Mouse (Mus musculus) CH12.LX (cell line): ENCODE measurements around the gene Prr19. TPM values are rescaled to one million over a fixed set of nuclear protein-coding genes. Genes with fewer than 3 reads are reported as not detected.

Experiments used
- DNase-seq: peaks from one replicate; pipeline ENCODE4 v3.0.0-alpha.2; 2013; ENCODE audit errors: extremely low read depth
- H3K27ac ChIP-seq: 2 replicates; pipeline ENCODE4 v1.5.1; 2012; ENCODE audit warnings: low read depth, mild to moderate bottlenecking, control low read depth, moderate library complexity; ENCODE audit not compliant: insufficient read depth
- H3K27me3 ChIP-seq: replicated peaks from 2 replicates; pipeline ENCODE3; 2012; ENCODE audit warnings: inconsistent platforms
- H3K36me3 ChIP-seq, 2 experiments: replicated peaks in 1 of 2; 2 replicates each; pipeline versions ENCODE3 to v1.6.1; 2012; ENCODE audit warnings: inconsistent platforms in 1 of 2, low read length in 1 of 2, mild to moderate bottlenecking in 1 of 2, mixed read lengths in 1 of 2, moderate library complexity in 1 of 2; ENCODE audit not compliant: control insufficient read depth in 1 of 2, insufficient read depth in 1 of 2
- H3K4me1 ChIP-seq, 2 experiments: 2 replicates each; pipeline ENCODE4 v1.6.1; 2012; ENCODE audit warnings: inconsistent platforms in 1 of 2, moderate library complexity in 1 of 2; ENCODE audit not compliant: insufficient read depth in 2 of 2, control insufficient read depth in 1 of 2
- H3K4me2 ChIP-seq: 2 replicates; pipeline ENCODE4 v1.6.1; 2012; ENCODE audit warnings: low read depth, mild to moderate bottlenecking, control low read depth; ENCODE audit not compliant: poor library complexity, insufficient read depth, severe bottlenecking
- H3K4me3 ChIP-seq, 3 experiments: fragments of 150-350 bp in 1 of 3; sonication (generic) in 1 of 3; replicated peaks in 1 of 3; 2 replicates each; pipeline versions ENCODE3 to v1.5.1; 2011 to 2012; ENCODE audit warnings: low read depth in 2 of 3, low read length in 2 of 3, mild to moderate bottlenecking in 2 of 3, moderate library complexity in 2 of 3, control low read depth in 1 of 3, improper control_type of control experiment in 1 of 3, inconsistent platforms in 1 of 3, mixed read lengths in 1 of 3; ENCODE audit not compliant: poor library complexity in 1 of 3
- H3K79me2 ChIP-seq: replicated peaks from 2 replicates; pipeline ENCODE4 v1.6.1; 2012; ENCODE audit warnings: mild to moderate bottlenecking, moderate library complexity; ENCODE audit not compliant: control insufficient read depth, poor library complexity, insufficient read depth, severe bottlenecking; ENCODE audit errors: extremely low read depth
- H3K9ac ChIP-seq: 2 replicates; pipeline ENCODE4 v1.6.1; 2012; ENCODE audit warnings: low read depth, mild to moderate bottlenecking, control low read depth, moderate library complexity; ENCODE audit not compliant: insufficient read depth
- H3K9me3 ChIP-seq: replicated peaks from 2 replicates; pipeline ENCODE3; 2012; ENCODE audit warnings: low read length, inconsistent platforms, mixed read lengths
- BHLHE40 ChIP-seq: IDR thresholded peaks from 2 replicates; pipeline ENCODE4 v1.6.1; 2011; ENCODE audit warnings: mild to moderate bottlenecking, low read depth, low read length, improper control_type of control experiment
- CHD2 ChIP-seq: IDR thresholded peaks from 2 replicates; pipeline ENCODE4 v1.6.1; 2011; ENCODE audit warnings: low read length, improper control_type of control experiment
- E2F4 ChIP-seq: IDR thresholded peaks from 2 replicates; pipeline ENCODE4 v1.6.1; 2011; ENCODE audit warnings: low read depth, low read length, improper control_type of control experiment; ENCODE audit not compliant: insufficient replicate concordance
- EP300 ChIP-seq: IDR thresholded peaks from 2 replicates; pipeline ENCODE4 v1.6.1; 2011; ENCODE audit warnings: low read length, improper control_type of control experiment
- GABPA ChIP-seq: IDR thresholded peaks from 2 replicates; pipeline ENCODE4 v1.6.1; 2012; ENCODE audit warnings: low read depth, low read length, improper control_type of control experiment, inconsistent platforms; ENCODE audit not compliant: insufficient replicate concordance
- IRF4 ChIP-seq: IDR thresholded peaks from 2 replicates; pipeline ENCODE4 v1.6.1; 2014; ENCODE audit warnings: low read depth, mild to moderate bottlenecking, inconsistent platforms, low read length, improper control_type of control experiment
- JUN ChIP-seq: IDR thresholded peaks from 2 replicates; pipeline ENCODE4 v1.6.1; 2011; ENCODE audit warnings: low read depth, mild to moderate bottlenecking, low read length, improper control_type of control experiment, moderate library complexity; ENCODE audit not compliant: insufficient read depth
- JUND ChIP-seq: conservative IDR thresholded peaks from 2 replicates; pipeline ENCODE4 v1.6.1; 2011; ENCODE audit warnings: low read depth, low read length, improper control_type of control experiment
- MAX ChIP-seq: IDR thresholded peaks from 2 replicates; pipeline ENCODE4 v1.6.1; 2011; ENCODE audit warnings: low read length, improper control_type of control experiment
- MAZ ChIP-seq: IDR thresholded peaks from 2 replicates; pipeline ENCODE4 v1.6.1; 2012; ENCODE audit warnings: low read depth, mild to moderate bottlenecking, inconsistent platforms, low read length, improper control_type of control experiment, moderate library complexity
- NELFE ChIP-seq: IDR thresholded peaks from 2 replicates; pipeline ENCODE4 v1.6.1; 2011; ENCODE audit warnings: low read depth, low read length, improper control_type of control experiment
- RAD21 ChIP-seq: IDR thresholded peaks from 2 replicates; pipeline ENCODE4 v1.6.1; 2011; ENCODE audit warnings: low read depth, mild to moderate bottlenecking, low read length, improper control_type of control experiment, moderate library complexity
- RCOR1 ChIP-seq: conservative IDR thresholded peaks from 2 replicates; pipeline ENCODE4 v1.6.1; 2012; ENCODE audit warnings: low read depth, mild to moderate bottlenecking, inconsistent platforms, low read length, improper control_type of control experiment
- TBP ChIP-seq: conservative IDR thresholded peaks from 2 replicates; pipeline ENCODE4 v1.6.1; 2011; ENCODE audit warnings: low read depth, low read length, improper control_type of control experiment
- TCF12 ChIP-seq: IDR thresholded peaks from 2 replicates; pipeline ENCODE4 v1.6.1; 2014; ENCODE audit warnings: low read depth, mild to moderate bottlenecking, inconsistent platforms, low read length, improper control_type of control experiment
- UBTF ChIP-seq: IDR thresholded peaks from 2 replicates; pipeline ENCODE4 v1.6.1; 2012; ENCODE audit warnings: low read depth, mild to moderate bottlenecking, inconsistent platforms, low read length, improper control_type of control experiment, moderate library complexity
- USF1 ChIP-seq: IDR thresholded peaks from 2 replicates; pipeline ENCODE4 v1.6.1; 2014; ENCODE audit warnings: low read depth, mild to moderate bottlenecking, inconsistent platforms, low read length, improper control_type of control experiment
- ZC3H11A ChIP-seq: IDR thresholded peaks from 2 replicates; pipeline ENCODE4 v1.6.1; 2012; ENCODE audit warnings: low read depth, mild to moderate bottlenecking, inconsistent platforms, low read length, improper control_type of control experiment
- ZKSCAN1 ChIP-seq: IDR thresholded peaks from 2 replicates; pipeline ENCODE4 v1.6.1; 2012; ENCODE audit warnings: low read depth, inconsistent platforms, low read length, improper control_type of control experiment, borderline replicate concordance
- ZNF384 ChIP-seq: IDR thresholded peaks from 2 replicates; pipeline ENCODE4 v1.6.1; 2012; ENCODE audit warnings: low read depth, low read length, improper control_type of control experiment, inconsistent platforms
- dilution Hi-C: fragments of 300-500 bp; cut with MboI; formaldehyde crosslinking; loops from 2 replicates; pipeline ENCODE4 v1.14.3; 2020; ENCODE audit warnings: low sequenced_read_pairs; ENCODE audit not compliant: extremely low pct_unique_long_range_greater_than_20kb, extremely low pct_ligation_motif_present
- in situ Hi-C: fragments of 300-500 bp; cut with MboI; formaldehyde crosslinking; loops from 3 replicates; pipeline ENCODE4 v1.14.3; 2019; ENCODE audit warnings: low sequenced_read_pairs, low pct_ligation_motif_present, low pct_unique_long_range_greater_than_20kb, mixed read lengths
- polyA plus RNA-seq: library from polyadenylated mRNA; unstranded; fragments of >175 nt; gene quantifications from 2 replicates; pipeline ENCODE4 v1.2.1, GENCODE M21; 2012; ENCODE audit warnings: low read depth; ENCODE audit not compliant: insufficient read length
- total RNA-seq, 2 experiments: library from RNA; depleted of rRNA; stranded (reverse); fragments of 300-350 nt in 1 of 2; fragments of >200 nt in 1 of 2; gene quantifications; 2 replicates each; pipeline ENCODE4 v1.2.3; 2012 to 2014

Prr19 gene
- total and polyA plus RNA-seq, 3 experiments = not detected

- H3K79me2 ChIP-seq = no peaks in the 10 kb centered on the region
- no peak overlapping the region for H3K4me2 ChIP-seq
- H3K9ac ChIP-seq = no peak overlapping the region
- no peaks in the 10 kb centered on the region for H3K36me3 ChIP-seq
- no peak overlapping the region for H3K27ac ChIP-seq
- dilution Hi-C loops = no loop called here
- H3K9me3 ChIP-seq = no peaks in the 10 kb centered on the region
- peaks cover 88% of the 10 kb centered on the region for H3K27me3 ChIP-seq
- TF ChIP-seq RAD21 (no peak), ZC3H11A (no peak), UBTF (no peak), ZNF384 (no peak), BHLHE40 (no peak), USF1 (no peak), EP300 (no peak)
- DNase-seq = no peak
- no peak overlapping the region for H3K4me3 ChIP-seq
- peaks cover 0 to 5% of the 10 kb centered on the region in 2 experiments; a peak in 2 of 4 replicates for H3K4me1 ChIP-seq
- in situ Hi-C loops = no loop called here
These were observed 8.2 kb downstream of the Prr19 start for GRCm38 (mm10) chr7:25309425-25309824.

- Histone ChIP-seq H3K27me3 (peaks cover 89% of the 10 kb centered on the region), H3K4me1 (peaks cover 7 to 13% of the 10 kb centered on the region in 2 experiments; a peak in 3 of 4 replicates)
- dilution Hi-C loops = no loop called here
These were observed 10.0 kb downstream of the Prr19 start for GRCm38 (mm10) chr7:25311193-25311592.

GRCm38 (mm10) chr7:25313325-25313724, 12.1 kb downstream of the Prr19 start:
- no peaks in the 10 kb centered on the region for H3K9me3 ChIP-seq
- H3K9ac ChIP-seq = no peak overlapping the region
- no peak overlapping the region for H3K27ac ChIP-seq
- H3K27me3 ChIP-seq = peaks cover 73% of the 10 kb centered on the region
- in situ Hi-C loops = no loop called here
- dilution Hi-C loops = no loop called here
- no peak for DNase-seq
- H3K4me1 ChIP-seq = peaks cover 7 to 14% of the 10 kb centered on the region in 2 experiments; a peak in 3 of 4 replicates
- H3K4me2 ChIP-seq = no peak overlapping the region
- TF ChIP-seq EP300 = no peak
- TF ChIP-seq TCF12 = no peak
- no peak for TF ChIP-seq GABPA
- no peak for TF ChIP-seq E2F4
- TF ChIP-seq NELFE = no peak
- no peaks in the 10 kb centered on the region for H3K36me3 ChIP-seq
- no peak overlapping the region for H3K4me3 ChIP-seq
- H3K79me2 ChIP-seq = no peaks in the 10 kb centered on the region

More at GRCm38 (mm10) chr7:25311193-25311592, 10.0 kb downstream of the Prr19 start:
- H3K4me3 ChIP-seq = no peak overlapping the region
- H3K9me3 ChIP-seq = no peaks in the 10 kb centered on the region
- no peak for TF ChIP-seq MAZ
- TF ChIP-seq JUN = no peak
- no peak for TF ChIP-seq ZKSCAN1
- no peak for TF ChIP-seq CHD2
- no peak for TF ChIP-seq MAX
- TF ChIP-seq TBP = no peak
- no peak for TF ChIP-seq RCOR1
- no peak for TF ChIP-seq JUND
- no peak for TF ChIP-seq EP300
- TF ChIP-seq IRF4 = no peak
- TF ChIP-seq, all 38 proteins: peak for 0
- H3K27ac ChIP-seq = no peak overlapping the region
- no peaks in the 10 kb centered on the region for H3K36me3 ChIP-seq
- no peaks in the 10 kb centered on the region for H3K79me2 ChIP-seq
- no peak for DNase-seq
- H3K4me2 ChIP-seq = no peak overlapping the region
- H3K9ac ChIP-seq = no peak overlapping the region
- in situ Hi-C loops = no loop called here
